Mouse (Mus musculus) urinary bladder, postnatal 14 days (tissue): Measurements from ENCODE around the gene Gm11146.

Source experiments
- DNase-seq: peaks from one replicate; pipeline ENCODE4 v3.0.0; 2021; ENCODE audit warnings: low spot score

The Gm11146 gene

DNA sequence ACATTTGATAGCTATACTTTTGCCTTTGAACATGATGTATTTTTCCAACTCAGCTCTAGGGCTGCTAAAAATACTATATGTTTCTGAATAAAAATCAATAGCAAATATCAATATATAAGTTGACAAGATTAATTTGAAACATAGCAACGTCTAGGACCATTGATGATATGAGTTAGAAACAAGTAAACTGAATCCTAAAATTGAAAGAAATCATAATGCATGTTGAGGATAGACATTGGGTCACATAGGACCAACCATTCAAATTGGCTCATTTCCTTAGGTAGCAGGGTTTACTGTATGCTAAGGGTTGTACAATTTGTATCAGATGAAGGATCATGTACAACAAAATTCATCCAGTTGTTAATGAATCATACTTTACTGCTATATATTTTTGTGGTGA, at the start of gene Gm11146:
Gene Gm11146 (minus strand): TSS at position 101 of the 400 bp plus-strand sequence.
- DNase-seq: no peak

DNA sequence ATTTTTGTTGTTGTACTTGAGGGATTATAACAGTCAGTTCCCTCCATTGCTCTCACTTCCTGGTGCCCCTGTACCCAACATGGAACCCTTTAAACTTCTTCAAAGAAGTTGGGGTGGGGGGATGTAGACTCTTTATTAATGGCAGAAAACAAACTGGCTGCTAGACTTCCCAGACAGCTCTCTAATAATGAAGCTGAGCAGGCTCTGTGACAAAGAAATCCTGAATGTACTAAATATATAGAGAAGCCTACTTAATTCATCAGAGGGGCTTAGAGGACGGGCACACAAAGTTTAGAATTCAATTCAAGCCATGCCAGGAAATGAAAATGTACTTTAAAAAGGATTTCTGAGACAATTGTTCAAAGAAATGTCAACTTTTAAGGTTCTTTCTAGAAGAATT, 48.7 kb upstream of the Gm11146 start:
- no peak for DNase-seq

DNA sequence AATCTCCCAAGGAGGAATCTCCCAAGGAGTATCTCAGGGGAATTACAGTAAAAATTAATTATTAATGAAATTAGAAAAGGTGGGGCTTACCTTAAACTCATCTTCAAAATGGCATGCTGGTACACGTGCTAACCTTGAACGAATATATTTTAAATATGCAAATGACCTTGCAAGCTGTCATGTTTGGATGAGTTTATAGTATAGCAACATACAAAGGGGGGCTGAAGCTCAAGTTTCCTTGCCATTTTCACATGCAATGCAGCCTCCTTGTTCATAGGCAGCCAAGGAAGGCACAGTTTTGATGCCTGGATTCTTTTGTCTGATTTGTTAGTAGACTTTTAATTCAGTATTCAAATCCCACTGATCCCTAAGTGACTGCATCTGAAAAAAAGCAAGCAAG, 47.1 kb upstream of the Gm11146 start:
- no peak for DNase-seq

DNA sequence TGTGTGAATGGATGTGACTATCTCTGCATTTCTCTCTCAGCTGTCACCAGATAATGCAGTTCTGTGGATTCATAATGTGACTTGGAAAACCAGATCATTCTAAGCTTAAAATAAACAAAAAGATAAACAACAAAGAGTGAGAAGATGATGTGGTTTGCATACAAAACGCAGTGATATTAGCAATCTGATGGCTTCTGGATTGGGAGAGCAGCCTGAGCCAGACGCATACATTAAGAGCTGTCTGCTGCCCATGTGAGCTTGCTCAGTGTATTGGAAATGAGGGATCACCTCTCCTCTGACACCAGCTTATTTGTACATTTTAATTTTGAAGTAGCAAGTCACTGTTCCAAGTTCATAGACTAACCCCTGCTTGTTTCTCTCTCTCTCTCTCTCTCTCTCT, 46.3 kb upstream of the Gm11146 start:
- DNase-seq: no peak

DNA sequence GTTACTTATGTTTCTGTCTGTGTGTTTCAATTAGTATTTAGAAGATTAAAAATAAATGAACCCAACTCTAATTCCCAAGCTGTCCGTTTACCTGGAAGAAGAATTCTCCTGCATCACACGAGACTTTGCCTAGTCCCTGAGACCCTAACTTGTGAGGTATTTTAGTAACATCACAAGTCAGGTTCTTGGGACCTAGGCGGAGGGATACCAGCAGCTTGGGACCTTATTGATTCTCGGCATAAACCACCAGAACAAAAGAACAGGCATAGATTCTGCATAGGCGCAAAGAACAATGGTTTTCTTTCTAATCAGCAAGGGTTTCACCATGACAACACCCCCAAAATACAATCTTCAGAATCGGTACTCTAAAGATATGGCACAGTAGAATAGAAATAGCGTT, 44.3 kb upstream of the Gm11146 start:
- DNase-seq: no peak

DNA sequence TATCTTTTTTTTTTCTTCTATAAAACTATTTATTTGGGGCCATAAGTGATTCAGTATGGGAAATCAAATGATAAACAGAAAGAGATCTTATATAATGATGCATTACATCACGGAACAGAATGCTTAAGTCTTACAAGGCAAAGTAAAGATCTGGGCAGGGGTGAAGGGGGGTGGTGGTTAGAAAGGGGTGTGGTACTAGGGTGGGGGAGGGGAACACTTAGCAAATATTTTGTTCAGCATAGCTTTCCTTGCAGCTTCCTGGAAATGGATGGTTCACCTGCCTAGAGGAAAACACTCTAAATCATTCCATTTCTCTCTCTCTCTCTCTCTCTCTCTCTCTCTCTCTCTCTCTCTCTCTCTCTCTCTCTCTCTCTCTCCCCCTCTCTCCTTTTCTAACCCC, 43.1 kb upstream of the Gm11146 start:
- DNase-seq: no peak

DNA sequence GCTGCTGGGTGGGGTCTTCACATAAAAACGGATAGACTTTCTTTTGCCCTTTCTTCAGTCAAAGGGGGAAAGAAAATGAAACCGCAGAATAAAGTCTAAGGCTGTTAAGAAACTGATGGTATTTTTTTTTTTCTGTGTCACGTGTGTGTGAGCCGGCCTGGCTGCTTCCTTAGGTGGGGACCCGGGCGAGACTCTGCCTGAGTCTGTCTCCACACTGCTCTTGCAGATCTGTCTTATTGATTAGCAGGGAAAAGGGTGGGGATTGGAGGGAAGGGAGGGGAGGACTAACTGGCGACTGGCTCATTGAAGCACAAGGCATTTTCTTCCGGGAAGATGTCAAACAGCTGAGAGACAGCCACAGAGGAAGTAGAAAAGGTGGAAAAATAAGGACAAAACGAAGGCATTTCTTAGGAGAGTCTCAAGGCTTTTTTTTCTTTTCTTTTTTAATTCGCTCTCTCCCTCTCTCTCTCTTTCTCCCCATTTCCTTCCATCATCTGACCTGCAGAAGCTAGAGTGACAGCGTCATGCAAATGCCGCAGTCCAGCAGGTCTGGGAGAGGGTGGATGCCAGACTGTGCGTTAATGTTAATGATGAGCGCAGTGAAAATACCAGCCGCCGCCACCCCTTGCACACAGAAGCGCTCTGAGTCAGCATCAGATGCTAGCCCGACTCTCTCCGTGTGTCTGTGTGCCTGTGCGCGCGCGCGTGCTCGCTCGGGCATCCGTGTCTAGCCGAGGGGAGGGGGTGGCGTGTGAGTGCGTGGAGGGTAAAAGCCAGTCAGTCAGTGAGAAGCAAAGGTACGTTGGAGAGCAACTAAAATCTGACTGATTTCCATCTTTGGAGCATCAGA, 42.2 kb upstream of the Gm11146 start:
- DNase-seq: peak; percentile 65

DNA sequence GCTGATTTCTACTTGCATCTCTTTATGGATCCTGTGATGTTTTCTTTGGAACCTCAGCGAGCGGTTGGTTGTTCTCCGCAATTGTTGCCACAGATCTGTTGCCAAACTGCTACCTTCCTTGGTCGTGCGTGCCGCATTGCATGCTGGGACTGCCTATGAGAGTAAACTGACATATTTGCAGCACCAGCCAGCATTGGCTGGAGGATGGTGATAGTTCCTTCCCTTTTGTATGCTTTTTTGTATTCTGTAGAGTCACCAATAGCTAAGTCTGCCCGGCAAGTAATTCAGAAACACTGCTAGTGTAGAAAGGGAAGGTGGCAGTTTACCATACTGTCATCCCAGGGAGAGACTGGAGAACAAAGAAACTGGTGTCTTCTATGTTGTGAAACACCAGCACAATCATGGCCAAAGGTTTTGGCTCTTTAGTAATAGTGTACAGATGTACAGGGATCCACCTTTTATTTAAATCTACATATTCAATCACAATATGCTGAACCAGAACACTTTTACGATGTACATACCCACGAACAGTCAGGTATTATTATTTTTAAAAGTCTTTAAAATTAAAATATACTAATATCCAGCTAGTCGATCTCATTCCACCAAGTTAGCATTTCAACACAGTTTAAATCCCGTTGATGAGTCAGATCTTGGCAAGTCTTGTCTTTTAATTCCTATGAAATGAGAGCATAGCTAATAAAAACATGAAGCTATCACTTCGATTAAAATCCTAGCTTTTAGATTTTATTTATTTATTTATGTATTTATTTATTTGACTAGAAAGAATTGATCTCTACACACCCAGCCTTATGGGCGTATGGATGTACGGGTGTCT, 41.4 kb upstream of the Gm11146 start:
- DNase-seq: peak; percentile 19

DNA sequence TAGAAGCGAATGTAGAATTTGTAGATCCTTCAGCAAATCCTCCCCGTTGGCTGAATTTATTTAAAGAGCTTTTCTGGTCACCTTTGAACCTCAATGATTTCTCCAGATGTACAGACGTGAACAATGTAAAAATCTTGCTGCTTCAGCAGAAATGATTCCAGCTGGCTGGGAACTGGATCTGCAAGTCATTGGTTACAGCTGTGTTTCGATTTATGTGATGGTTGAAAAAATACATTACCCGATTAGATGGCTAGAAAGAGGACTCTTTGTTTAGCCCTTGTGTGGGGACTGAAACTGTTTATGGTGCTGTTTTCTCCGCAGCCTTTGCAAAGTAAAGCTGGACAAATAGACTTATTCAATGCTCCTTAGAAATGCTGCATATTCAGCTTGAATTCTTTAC, 34.6 kb upstream of the Gm11146 start:
- DNase-seq: no peak

DNA sequence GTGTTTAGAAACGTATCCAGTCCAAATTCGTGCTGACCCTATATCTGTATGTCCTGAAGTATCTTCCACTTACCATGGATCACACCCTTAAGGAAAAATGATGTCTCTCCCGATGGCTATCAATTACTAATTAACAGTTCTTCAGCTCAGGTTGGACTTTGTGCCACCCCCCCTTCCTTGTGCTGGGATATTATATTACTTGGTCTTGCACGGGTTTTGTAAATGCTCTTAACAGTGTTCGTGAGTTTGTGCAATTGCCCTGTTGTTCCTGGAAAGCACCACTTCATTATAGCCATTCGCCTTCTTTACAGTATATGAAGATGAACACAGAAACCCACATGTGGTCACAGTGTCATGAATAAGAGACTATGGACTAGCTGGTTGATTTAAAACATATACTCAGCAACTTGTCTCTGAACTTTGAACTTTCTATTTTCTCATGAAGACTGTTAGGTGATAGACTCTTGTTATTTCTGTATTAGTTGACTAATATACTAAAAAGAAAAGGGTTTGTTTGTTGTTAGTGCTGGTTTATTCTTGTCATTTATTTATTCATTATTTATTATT, 30.5 kb upstream of the Gm11146 start:
- DNase-seq: no peak

DNA sequence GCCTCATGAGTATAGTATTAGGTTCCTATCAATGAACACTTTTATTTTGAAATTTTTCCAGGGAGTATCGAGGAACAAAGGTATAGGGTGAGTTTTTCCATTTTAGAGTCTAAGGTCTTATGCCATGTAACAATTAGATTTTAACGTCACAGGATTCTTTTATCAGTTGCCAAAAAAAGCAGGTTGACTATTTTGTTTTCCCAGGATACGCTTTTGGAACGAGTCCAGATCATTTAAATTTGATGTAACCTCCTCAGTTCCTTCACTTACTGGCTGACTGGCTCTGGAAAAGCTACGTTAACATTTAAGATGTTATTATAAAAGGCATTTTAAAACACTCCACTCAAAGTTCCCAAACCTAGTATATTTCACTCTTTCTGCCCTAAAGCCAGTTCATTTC, 20.8 kb upstream of the Gm11146 start:
- no peak for DNase-seq

DNA sequence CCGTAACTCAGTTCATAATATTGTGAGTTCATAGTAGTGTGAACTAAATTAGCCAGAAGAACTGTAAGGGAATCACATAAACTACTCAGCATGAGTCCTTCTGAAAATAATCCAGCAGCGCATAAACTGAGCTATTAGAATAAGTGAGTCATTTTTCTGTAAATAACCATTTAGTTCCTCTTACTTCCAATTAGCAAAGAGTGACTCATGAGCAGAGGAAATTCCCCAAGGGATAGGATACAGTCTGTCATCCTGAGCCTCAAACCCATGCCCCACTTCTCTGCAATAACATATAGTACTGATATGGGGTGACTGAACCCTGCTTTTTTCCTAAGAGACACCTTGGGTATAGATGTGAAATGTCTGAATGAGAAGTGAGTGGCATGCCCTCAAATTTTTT, 687 bp upstream of the Gm11146 start:
- DNase-seq: no peak

DNA sequence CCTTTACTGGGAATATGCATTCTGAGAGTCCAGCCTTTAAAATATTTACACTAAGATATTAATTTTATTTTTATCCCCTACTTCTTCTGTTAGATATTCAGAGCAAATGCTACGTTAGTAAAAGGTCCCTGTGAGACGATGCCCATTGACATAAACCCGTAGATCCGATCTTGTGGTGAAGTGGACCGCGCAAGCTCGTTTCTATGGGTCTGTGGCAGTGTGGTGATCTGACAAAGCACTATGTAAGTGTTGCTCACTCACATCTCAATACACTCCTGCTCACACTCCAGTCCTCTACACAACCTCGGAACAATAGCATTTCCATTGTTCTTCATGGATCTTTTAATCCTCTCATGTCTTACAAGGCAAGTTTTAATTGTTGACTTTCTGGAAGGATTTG, 3.1 kb downstream of the Gm11146 start:
- DNase-seq: no peak

DNA sequence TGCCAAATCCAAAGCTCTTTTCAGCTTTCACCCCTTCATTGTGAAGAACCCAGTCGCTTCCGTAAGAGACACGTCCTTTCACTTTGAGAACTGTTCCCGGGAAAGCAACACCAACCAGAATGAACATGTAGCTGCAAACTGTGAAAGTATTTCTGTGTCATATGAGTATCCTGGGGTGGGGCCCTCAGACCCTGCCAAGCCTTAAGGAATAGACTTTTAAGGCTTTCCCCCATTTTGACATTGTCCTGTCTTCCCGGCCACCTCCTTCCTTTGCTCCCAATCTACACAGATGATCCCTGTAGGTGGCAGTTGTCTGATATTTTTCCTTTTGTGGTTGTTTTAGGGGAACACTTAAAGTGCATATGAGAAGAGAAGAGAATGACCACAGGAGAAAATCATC, 5.3 kb downstream of the Gm11146 start:
- no peak for DNase-seq

DNA sequence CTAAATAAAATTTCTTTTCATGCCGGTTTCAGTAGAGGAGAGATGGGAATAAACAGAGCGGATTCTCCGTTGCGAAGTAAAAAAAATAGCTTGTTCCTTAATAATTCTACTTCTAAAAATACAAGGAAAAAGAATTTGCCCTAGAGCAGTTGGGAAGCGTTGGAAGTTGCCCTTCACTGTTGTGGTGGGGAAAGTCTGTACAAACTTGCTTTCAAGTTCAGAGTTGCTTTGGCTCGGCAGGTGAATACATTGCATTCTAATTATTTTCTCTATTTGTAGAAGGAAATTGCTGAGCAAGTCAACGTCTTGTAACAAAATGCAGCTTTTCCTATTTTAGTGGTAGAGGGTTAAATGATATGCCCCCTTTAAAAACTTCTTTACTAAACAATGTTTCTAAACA, 6.2 kb downstream of the Gm11146 start:
- no peak for DNase-seq

DNA sequence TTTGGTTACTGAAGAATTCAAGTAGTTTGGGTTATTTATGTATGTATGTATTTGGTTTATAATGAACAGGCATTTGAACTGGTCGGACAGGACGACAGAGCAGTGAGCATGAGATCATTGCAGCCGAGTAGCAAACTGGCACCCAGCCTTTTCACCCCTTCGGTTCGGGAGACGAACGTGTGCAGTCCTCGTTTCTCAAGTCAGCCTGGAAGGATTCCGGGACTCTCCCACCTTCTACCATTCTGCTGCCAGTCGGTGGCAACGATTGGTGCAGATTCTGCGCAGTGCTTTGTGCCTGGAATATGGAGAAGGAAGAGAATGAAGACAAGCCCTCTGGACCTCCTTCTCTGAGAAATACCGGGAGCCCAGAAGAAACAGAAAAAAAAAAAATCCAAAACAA, 7.3 kb downstream of the Gm11146 start:
- peak; percentile 56 for DNase-seq

DNA sequence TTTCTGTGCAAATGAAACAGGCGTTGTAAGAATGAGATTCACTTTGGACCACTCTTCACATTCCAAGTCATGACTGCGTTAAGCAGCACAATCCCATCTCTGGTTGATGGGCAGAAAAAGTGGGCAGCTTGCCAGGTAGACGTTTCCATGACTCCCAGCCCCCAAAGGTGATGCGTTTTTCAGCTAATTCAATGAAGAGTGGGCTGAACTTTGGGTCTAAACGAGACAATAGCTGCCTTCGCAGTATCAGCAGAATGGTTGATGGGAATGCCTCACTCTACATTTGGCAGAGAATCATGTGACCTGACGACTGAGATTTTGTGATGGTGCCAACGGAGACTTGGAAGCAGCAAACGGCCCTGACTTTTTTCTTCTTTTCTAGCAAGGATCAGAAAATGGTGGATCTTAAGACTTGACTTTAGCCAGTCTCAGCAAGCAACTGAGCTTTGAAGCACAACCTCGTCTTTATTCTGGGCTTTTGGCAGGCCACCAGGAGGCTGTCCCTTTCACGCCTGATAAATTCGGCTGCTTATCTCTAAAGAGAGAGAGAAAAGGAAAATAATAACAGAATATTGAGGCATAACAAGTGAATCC, 8.0 kb downstream of the Gm11146 start:
- peak; percentile 72 for DNase-seq

DNA sequence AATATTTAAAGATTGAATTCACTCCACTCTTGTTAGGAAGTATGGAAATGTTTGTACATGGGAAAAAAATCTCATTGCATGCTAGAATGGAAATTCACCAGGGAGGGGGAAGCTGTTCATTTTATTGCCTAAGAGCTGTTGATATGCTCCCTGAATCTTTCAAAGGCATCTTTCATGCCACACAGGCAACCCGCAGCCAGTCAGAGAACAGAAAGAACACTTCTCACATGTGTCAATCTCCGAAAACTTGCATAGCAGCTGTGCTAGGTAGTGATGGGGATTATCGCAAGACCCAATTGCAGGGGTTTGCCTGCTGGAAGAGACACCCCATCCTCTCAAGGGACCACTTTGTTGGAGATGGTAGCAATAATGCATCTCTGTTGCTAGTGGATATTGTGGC, 8.9 kb downstream of the Gm11146 start:
- no peak for DNase-seq

DNA sequence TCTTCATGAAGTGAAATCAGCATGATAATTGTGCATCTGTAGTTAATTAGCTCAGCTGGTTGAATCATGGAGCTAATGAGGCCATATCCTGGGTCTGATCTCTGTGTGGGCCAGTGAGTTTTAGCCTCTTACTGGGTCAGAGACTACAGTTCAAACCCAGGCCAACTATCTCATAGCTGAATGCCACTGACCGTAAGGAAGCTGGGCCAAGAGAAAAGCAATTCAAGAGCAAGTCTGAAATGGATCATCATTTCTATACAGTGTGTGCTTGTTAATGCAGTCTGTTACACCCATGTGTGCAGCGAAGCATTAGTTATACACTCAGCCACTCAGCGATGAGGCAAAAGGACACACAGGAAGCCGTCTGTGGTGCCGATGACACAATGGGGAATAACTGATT, 28.9 kb downstream of the Gm11146 start:
- DNase-seq: no peak

DNA sequence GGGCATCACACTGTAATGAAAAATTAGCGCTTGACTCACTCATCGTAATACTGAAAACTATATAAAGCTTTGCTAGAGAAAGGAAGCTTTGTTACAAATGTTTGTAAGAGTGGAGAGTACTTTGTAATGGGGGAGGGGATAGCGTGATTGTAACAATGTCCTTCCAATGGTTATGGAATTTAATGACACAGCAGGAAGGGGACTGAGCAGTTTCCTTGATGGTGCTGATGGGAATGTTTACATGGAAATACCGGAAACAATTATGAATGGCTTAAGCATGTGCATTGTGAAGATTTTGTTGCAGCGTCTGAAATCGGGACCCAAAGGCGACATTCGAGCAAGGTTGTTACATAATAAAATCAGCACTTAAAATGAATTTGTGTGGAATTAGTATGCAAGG, 32.4 kb downstream of the Gm11146 start:
- no peak for DNase-seq

DNA sequence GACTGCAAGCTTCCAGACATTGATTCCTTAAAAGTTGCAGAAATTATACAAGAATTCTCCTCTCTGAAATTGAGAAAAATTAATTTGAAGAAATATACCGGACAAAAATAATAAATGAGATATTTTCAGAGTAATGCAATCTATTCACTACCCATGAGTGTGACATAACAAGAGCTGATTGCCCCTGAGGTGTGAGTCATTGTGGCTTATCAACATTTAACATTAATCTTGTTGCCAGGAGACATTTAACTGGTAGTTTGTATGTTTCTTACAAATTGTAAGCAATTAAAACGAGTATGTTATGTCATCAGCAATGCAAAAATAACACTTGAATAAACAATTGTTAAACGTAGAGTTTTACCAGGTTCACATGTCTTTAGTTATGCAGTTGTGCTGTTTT, 33.5 kb downstream of the Gm11146 start:
- no peak for DNase-seq

DNA sequence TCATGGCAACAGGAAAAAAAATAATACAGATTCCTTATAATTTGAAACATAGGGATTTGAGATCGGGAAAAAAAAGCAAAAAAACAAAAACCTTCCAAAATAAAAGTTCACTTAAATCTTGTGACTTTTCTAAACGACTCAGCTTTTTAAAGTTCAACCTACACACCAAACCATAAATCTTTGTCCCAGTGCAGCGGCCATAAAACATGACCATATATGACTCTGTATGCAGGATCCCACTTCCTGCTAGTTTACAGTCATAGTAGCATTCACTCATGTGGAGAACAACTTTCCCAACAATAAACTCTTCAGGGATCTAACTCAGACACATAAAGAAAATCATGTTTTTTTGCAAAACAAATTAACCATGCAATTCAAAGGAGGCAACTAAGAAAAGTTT, 39.0 kb downstream of the Gm11146 start:
- no peak for DNase-seq
